7 mouse cellular contexts compared by ENCODE assay signal in the genomic region with DNA sequence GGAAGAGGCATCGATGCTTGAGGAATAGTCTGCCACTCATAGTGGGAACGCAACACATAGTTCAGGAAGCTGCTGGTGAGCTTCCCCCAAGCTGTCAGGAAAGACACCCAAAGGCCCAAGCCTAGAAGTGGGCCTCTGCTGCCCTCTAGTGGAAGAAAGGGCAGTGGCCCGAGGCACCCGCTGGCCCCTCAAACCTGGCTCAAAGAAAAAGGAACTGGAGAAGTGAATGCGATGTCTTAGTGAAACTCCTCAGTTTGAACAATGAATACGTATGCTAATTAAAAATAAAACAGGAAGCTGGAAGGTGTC. TPM values are rescaled to one million over a fixed set of nuclear protein-coding genes. Genes with fewer than 3 reads are reported as not detected.
DNase-seq lines count a peak whose midpoint lies in the region; ATAC-seq and TF ChIP-seq lines count a peak whose summit lies in the region.

No protein-coding gene starts in this region.

- H3K27ac ChIP-seq in gastrocnemius, adult 2 months, result peak overlapping the region; percentile 57
- no peak overlapping the region for H3K27ac ChIP-seq in midbrain, embryonic 12.5 days (replicated peaks)

- peaks cover 48% of the 10 kb centered on the region for H3K27me3 ChIP-seq in midbrain, embryonic 12.5 days

- H3K4me2 ChIP-seq in midbrain, embryonic 12.5 days (replicated peaks), result 0 out of 2 replicates have a peak overlapping the region, but pooled peaks have one; percentile 8

- 0 out of 2 replicates have a peak, but pooled peaks have one; percentile 48 for ATAC-seq in midbrain, embryonic 12.5 days (ENCODE audit: low FRiP score, low read depth)

- H3K9me3 ChIP-seq in midbrain, embryonic 12.5 days, result no peaks in the 10 kb centered on the region; the same call in 1 of the 2 replicates

- WGBS in midbrain, embryonic 12.5 days, result 7% methylated on average over 6 of the region's 6 CpGs

- peak overlapping the region; percentile 25 for H3K4me3 ChIP-seq in gastrocnemius, adult 2 months
- no peak overlapping the region for H3K4me3 ChIP-seq in midbrain, embryonic 12.5 days

- intact Hi-C loops in gastrocnemius, adult 2 months (cut with DNase I), result loop anchor here (1.0 to 10.0 kb wide), 4 partner anchors 41 to 293 kb away; a partner anchor contains a TSS
- intact Hi-C loops in left cerebral cortex, postnatal 4 days (cut with DNase I), result loop anchor here (5.0 to 10.0 kb wide), 2 partner anchors 141 to 293 kb away; a partner anchor contains a TSS

- peak; percentile 94 for DNase-seq in adipocyte (ENCODE audit: low spot score)
- DNase-seq in cerebellum, postnatal 4 days (ENCODE audit: low spot score in 2 of 2), result peak; percentile 78 to 89
- DNase-seq in gastrocnemius, adult 2 months, result peak; percentile 91
- peak; percentile 91 for DNase-seq in induced T-regulatory cell, adult 2 months (ENCODE audit: low read depth)
- peak; percentile 83 for DNase-seq in left cerebral cortex, postnatal 4 days
- DNase-seq in skeletal muscle tissue, adult 2 months (ENCODE audit: low read depth, low spot score), result peak; percentile 75

- TF ChIP-seq CTCF in gastrocnemius, adult 2 months (IDR thresholded peaks at IDR 0.05), result no peak

- no peak overlapping the region for H3K9ac ChIP-seq in midbrain, embryonic 12.5 days (replicated peaks)

- H3K36me3 ChIP-seq in midbrain, embryonic 12.5 days, result no peaks in the 10 kb centered on the region

- H3K4me1 ChIP-seq in midbrain, embryonic 12.5 days, result peaks cover 14% of the 10 kb centered on the region

RNA-seq across cellular contexts. Expression of a gene that starts 2.6 kb away (rescaled TPM):
- total RNA-seq in gastrocnemius, adult 2 months (2021), result not detected
- total RNA-seq in left cerebral cortex, postnatal 4 days (2021), result not detected
- polyA plus RNA-seq in midbrain, embryonic 12.5 days (2016; fragmentation: Nextera tagmentation; extraction: Ambion mirVana), result not detected in 2 replicates

RNA-seq across cellular contexts. Expression of a gene that starts 10.7 kb away (rescaled TPM):
- total RNA-seq in gastrocnemius, adult 2 months (2021), result 100 to 1,000 TPM; 106 to 153 TPM
- 10 to 100 TPM; 39.0 to 40.9 TPM for total RNA-seq in left cerebral cortex, postnatal 4 days (2021)
- 32.7 and 38.2 TPM in 2 replicates for polyA plus RNA-seq in midbrain, embryonic 12.5 days (2016; fragmentation: Nextera tagmentation; extraction: Ambion mirVana)

RNA-seq across cellular contexts. Expression of a gene that starts 21.2 kb away (rescaled TPM):
- not detected for total RNA-seq in gastrocnemius, adult 2 months (2021)
- not detected for total RNA-seq in left cerebral cortex, postnatal 4 days (2021)
- not detected in 2 replicates for polyA plus RNA-seq in midbrain, embryonic 12.5 days (2016; fragmentation: Nextera tagmentation; extraction: Ambion mirVana)

RNA-seq across cellular contexts. Expression of a gene that starts 32.6 kb away (rescaled TPM):
- not detected for total RNA-seq in gastrocnemius, adult 2 months (2021)
- total RNA-seq in left cerebral cortex, postnatal 4 days (2021), result not detected
- not detected in 2 replicates for polyA plus RNA-seq in midbrain, embryonic 12.5 days (2016; fragmentation: Nextera tagmentation; extraction: Ambion mirVana)

RNA-seq across cellular contexts. Expression of a gene that starts 47.4 kb away (rescaled TPM):
- total RNA-seq in gastrocnemius, adult 2 months (2021), result not detected
- 1 to 10 TPM; 7.4 to 8.1 TPM for total RNA-seq in left cerebral cortex, postnatal 4 days (2021)
- polyA plus RNA-seq in midbrain, embryonic 12.5 days (2016; fragmentation: Nextera tagmentation; extraction: Ambion mirVana), result 1.7 TPM in 2 replicates
